Mouse (Mus musculus) liver, postnatal 0 days (tissue): ENCODE results near the gene Asnsd1.

ENCODE experiments used
- CTCF ChIP-seq: sonication (generic); IDR thresholded peaks from 2 replicates; pipeline ENCODE4 v1.5.1; 2016; ENCODE audit warnings: antibody characterized with exemption, low read depth
- EP300 ChIP-seq: IDR thresholded peaks from 2 replicates; pipeline ENCODE4 v1.6.1; 2016; ENCODE audit warnings: antibody characterized with exemption, low read depth, mild to moderate bottlenecking

- TF ChIP-seq EP300 (no peak), CTCF (no peak)
These were observed 27.6 kb downstream of the Asnsd1 start for GRCm38 (mm10) chr1:53324827-53325494.
